Mouse (Mus musculus): ENCODE data around the gene Hic1.
"Not testable (repeated sequence)": the region's sequence is repeated elsewhere in the genome, so short reads cannot be mapped to it uniquely, and the experiment has no call there.

The Hic1 gene

DNA sequence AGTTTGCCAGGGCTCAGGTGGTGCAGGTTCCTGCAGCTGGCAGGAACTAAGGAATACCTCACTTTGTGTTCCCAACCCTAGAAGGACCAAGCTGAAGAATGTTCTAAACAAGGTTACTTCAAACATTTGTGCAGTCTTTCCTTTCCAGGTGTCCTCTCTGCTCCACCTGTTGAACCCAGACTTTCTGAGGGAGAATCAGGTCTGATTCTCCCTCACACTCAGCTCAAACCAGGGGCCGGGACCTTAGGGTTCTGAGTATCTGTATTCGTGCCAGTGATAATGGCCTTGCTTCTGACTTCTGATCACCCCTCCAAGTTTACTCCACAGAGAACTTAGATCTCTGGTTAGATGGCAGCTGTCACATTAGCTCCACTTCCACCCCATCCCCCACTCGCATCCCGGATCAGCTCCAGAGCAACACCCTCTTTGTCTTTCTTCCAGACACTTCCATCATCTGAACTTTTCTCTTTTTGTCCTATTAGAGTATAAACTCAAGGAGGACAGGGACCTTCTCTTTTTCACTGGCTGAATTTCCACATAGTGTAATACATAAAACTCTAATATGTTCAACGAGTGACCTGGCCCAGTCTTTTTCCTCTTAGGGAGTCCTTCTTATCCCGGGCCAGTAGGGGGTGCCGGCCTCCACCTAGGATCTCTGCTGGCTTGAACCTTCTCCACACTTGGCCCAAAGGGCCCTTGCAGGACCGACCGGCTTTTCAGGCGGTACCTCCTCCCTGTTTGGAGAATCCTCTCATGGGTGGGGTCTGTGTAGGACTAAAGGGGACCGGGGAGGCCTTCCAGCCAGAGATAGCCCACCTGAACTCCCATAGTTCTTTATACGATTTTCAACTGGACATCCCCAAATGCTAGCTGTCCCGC, 23.3 kb upstream of the Hic1 start:
- DNase-seq (ENCODE audit: extremely low spot score): peak; percentile 76

DNA sequence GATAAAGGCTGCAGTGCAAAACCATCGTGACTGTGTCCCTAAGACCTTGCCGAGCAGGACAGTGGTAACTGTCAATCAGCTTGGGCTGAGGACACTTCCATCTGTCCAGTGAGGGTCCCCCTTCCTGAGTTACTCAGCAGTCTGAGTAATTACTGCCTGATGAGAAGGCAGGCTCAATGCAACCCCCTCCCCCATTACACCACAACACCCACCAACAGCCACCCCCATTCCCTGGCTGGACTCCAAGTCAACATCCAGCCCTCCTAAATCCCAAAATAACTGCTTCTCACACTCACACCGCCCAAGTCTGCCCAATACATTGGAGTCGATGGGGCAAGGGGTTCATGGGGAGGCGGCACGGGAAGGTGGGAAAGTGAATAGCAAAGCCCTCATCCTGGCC, 22.5 kb upstream of the Hic1 start:
- no peak for DNase-seq (ENCODE audit: extremely low spot score)

DNA sequence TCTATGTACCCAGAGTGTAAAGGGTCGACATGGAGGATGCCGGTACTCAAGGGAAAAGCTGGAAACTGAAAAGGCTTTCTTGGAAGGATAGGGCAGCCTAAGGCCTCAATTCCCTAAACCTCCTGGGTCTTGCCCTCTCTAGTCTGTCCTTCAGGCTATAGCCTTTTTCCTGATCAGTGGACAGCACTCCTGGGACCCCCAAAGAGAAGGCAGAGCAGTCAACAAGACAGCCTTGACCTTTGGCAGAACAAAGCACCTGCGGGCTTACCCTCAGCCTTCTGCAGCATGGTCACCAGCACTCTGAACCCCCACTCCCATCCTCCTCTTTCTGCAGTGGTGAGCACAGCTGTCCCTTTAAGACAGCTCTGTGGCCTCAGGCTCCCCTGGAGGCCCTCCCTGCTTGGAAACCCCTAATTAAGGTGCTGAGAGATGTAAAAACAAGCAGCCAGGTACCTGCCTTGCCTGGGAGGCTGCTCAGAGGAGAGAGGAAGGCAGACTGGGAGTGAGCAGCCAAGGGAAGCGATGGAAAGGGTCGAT, 21.7 kb upstream of the Hic1 start, which contains the start of gene Dph1:
TSS of gene Dph1 (minus strand) at position 337 of the 537 bp plus-strand sequence.
- DNase-seq (ENCODE audit: extremely low spot score): no peak

DNA sequence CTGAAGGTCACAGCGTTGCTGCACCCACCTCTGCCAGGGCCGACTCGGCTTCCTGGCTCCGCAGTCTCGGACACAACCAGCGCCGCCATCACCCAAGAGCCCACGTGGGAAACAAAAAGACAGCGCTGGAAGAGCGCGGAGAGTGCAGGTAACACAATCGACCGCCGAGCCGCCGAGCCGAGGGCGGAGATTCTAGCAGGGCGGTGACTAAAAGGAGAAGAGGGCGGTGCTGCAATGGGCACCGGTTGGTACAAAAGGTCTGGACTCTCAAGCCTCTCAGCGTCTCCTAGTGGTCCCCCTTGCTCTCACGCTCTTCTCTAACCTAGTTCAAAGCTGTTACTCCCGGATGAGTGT, 21.0 kb upstream of the Hic1 start:
- peak; percentile 83 for DNase-seq (ENCODE audit: extremely low spot score)

DNA sequence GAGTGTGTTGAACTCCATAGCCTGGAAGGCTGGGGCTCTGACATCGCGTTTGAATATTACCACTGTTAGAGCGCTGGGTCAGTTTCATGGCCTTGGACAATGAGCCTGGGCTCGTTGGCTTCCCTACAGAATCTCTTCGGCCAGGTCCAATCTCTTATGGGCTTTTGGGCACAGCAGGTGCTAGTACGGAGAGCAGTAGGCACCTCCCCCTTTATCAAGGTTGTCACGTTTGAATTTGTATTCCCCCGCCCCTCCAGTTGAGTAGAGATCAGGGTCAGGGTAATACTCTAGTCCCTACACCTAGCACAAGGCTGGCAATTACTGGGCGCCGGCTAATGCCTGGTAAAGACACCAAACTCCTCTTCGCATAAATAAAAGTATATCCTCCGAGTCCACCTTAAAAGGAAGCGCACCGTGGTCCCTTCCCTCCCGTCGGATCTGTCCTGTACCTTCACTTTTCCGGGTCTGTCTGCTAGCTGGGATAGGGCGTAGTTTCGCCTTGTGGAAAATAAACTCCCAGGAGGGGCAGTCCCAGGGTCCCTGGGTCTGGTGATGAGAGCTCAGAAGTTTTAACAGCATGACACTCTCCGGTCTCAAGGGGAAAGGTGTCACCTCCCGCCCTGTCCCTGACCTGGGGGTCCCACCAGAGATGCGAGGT, 20.5 kb upstream of the Hic1 start:
- DNase-seq (ENCODE audit: extremely low spot score): no peak

DNA sequence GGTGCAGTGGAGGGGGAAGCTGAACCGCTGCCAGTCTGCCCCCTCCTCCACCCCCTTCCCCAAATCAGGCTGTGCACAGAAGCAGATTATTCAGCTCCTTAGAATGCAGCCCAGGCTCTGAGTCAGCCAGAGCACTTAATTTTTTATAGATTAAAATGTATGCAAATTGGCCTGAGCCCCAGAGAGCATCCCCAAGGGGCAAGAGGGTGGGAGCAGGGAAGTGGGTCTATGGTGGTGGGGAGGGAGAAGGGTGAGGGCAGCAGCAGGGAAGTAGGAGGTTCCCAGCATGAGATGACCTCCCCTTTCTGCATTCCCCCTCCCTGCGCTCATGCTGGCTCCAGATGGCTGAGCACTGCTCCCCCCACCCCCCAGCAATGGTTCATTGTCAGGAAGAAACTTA, 15.7 kb upstream of the Hic1 start:
- no peak for DNase-seq (ENCODE audit: extremely low spot score)

DNA sequence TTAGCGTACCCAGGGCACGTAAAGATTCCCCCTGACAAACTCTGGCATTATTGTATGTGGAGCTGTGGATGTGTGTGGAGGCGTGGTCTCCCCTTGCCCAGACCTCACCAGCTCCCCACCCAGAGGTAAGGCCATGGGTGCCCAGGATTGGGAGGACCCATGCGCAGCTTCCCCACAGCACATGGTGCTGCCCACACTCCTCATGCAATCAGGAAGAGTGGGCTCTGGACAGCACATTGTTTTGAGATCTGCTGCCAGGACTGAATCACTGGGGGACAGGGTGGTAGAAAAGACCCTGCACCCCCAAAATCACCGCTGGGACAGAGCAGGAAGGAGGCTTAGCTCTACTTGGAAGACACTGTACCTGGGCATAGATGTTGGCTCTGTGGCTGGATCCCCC, 15.3 kb upstream of the Hic1 start:
- DNase-seq (ENCODE audit: extremely low spot score): no peak

DNA sequence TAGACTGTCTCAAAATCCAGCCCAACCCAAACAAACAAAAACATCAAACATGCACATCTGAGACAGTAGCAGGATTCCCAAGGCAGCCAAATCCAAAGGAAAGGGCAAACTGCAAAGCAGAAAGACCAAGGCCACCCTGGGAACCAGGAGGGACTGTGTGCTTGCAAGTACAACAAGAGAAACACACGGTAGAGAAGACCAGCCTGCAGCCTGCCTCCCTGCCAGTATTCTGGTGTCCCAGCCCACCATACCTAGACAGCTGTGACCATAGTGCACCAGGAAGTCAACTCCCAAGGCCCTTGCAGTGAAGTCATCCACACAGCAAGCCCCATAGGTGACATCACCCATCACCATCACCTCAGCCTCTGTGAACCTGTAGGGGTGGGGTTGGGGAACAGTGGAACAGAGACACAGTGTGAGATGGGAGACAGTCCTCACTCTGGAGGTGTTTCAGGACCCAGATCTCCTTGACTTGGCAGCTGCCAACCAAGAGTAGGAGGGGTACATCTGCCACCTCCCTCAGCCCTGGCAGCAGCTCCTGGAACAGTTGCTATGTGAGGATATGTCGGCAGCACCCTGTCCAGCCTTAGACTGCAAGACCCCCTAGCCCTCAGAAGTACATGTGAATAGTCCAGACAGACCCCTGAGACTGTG, 14.7 kb upstream of the Hic1 start:
- DNase-seq (ENCODE audit: extremely low spot score): no peak

DNA sequence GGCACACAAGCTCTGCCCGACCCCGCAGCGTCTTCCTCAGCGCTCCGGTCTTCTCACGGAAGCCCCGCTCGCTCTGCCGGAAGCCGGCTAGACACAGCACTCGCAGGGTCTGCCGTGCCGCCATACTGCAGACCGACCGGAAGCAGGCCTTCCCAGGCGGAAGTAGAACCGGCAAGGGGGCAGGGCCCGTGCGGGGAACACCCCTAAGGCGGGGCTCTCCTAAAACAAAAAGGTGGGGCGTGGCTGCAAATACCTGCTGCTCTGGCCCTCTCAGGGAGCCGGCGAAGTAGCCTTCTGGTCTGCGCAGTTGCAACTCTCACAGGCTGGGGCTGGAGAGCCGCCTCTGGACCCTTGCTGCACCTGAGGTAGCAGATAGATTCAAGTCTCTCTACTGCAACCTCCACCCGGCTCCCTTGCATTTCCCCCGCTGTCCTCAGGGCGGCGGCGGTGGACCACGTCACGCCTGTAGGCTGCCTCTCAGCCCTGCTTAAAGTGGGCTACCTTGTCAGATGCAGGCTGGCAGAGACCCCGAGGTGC, 9.4 kb upstream of the Hic1 start, which contains the start of gene Ovca2:
TSS of gene Ovca2 (minus strand) at position 164 of the 537 bp plus-strand sequence.
- peak; percentile 94 for DNase-seq (ENCODE audit: extremely low spot score)

DNA sequence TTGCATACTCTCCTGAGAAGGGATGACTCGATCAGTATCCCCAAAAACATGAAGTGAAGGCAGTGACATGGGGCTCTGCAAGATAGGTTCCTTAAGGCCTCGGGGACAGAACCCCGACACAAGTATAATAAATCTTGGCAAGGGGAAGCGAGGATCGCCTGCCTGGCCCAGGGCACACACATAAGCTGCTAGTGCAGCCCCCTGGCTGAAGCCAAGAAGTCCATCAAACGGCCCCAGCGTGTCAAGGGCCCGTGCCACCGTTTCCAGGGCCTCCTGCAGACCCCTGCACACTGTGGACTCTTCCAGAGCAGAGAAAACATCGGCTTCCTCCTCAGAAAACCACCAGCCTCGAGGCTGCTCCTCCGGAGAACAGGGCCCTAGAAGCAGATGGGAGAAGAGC, 8.7 kb upstream of the Hic1 start:
- no peak for DNase-seq (ENCODE audit: extremely low spot score)

DNA sequence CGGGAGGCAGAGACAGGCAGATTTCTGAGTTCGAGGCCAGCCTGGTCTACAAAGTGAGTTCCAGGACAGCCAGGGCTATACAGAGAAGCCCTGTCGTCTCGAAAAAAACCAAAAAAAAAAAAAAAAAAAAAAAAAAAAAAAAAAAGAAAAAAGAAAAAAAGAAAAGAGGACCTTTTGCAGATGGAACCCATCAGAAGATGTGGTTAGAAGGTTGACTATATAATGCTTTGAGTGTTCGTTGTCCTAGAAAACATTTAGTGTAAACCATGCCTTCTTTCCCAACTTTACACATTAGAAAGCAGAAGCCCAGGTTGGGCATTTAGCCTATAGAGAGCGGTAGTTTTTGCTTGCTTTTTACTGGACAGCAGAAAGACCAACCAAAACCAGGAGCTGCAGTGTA, 5.3 kb upstream of the Hic1 start:
- DNase-seq (ENCODE audit: extremely low spot score): not testable (repeated sequence)

DNA sequence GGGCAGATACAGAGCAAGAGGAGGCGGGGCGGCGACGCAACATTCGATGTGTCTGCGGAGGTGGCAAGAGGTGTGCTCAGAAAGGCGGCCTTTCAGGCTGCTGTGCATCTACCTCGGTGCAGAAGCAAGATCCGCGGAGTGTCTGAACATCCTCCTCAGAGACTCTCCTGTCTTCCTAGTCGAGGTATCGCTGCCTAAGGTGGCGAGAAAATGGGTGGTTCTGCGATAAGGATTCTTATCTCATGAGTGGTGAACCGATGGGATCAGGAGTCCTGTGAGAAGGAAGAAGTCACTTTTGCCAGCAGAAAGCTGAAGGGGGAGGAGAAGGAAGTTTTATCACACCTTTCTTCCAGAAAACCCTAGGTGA, 4.5 kb upstream of the Hic1 start:
- no peak for DNase-seq (ENCODE audit: extremely low spot score)

DNA sequence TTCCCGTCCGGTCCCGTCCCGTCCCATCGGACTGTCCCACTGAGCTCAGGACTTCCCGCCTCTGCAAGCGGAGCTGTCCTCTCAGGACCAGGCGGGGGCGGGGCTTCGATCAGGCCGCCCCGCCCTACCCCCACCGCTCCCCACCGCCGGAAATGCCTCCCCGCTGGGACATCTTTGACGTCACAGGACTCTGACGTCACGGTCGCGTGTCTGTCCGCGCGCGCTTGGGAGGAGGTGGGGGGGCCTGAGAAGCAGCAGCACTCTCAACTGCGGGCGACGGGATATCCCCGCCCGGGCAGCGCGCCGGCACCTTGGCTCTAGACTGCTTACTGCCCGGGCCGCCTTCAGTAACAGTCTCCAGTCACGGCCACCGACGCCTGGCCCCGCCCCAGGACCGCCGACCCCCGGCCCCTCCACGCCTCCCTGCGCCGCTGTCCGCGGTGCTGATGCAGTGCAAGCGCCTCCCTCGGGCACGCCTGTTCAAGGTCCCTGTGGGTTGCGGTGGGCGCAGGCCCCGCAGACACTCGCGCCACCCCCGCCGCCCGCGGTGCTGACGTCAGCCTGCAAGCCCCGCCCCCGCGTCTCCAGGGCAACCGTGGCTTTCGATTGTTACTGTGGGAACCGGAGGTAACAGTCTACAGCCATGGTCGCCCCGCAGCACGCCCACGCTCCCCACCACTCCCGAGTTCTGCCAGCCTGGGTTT, 3.9 kb upstream of the Hic1 start:
- peak; percentile 93 for DNase-seq (ENCODE audit: extremely low spot score)

DNA sequence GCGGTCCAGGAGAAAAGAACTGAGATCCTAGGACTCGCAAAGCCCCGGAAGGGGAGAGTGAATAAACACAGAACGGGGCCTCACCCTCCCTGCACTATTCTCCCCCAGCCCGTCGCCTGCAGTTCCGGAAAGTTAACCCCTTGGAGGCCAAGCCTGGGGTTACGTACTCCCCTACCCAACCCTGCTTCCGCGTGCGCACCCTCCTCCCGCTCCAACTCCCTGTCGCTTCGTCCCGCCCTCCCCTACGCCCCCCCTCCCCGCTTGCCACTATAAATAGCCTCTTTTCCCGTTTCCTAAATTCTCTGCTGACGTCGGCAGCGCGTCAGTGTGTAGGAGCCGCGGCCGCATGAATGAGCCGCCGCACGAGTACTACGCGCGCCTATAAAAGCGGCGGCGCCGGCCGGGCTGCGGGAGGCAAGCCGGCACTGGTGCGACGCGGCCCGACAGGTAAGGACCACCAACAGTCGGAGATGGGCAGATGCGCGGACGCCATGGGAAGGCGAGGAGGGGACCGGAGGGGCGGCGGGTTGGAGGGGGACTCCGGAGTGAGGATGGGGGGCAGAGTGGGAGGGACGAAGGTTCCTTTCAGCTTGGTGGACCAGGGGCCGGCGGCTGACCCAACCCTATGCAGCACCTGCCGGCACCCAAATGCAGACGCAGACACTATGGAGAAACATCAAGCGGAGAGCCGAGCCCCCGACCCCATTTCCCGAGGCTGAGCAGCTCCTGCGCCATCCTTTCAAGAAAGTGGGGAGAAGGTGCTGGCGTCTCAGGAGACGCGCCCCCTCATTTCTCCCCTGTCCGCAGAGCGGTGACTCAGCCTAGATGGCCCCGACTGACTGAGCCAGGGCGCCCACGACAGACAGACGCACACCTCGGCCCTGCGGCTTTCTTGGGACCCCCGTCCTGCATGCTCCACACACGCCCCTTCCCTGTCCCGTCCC, 3.1 kb upstream of the Hic1 start:
- no peak for DNase-seq (ENCODE audit: extremely low spot score)

DNA sequence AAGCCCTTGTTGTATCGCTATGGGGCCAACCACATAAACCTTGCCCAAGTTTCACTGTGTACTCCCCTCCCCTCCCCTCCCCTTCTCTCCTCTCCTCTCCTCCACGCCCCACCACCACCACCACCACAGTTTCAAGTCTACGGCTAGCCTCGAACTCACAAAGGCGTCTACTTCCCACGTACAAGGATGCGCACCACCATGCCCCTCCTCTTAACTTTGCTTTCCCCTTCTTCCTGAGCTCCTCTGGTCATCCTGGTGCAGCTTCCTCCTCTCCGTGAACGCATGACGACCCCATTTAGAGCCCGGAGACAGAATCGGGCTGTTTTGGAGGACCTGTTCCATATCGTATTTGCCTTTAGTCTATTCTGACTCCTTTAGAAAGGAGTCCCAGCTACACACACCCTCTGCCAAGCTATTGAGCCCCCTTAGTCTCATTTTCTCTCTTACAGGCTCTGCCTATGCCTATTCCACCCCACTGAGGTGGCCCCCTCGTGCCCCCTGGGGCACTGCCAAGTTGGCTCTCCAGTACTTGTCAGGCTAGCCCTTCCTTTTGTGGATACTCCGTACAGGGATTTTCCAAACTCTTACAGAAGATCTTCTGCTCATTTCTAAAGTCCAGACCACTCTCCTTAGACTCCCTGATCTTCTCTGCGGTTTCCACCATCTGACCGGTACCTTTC, 2.0 kb upstream of the Hic1 start:
- DNase-seq (ENCODE audit: extremely low spot score): no peak

DNA sequence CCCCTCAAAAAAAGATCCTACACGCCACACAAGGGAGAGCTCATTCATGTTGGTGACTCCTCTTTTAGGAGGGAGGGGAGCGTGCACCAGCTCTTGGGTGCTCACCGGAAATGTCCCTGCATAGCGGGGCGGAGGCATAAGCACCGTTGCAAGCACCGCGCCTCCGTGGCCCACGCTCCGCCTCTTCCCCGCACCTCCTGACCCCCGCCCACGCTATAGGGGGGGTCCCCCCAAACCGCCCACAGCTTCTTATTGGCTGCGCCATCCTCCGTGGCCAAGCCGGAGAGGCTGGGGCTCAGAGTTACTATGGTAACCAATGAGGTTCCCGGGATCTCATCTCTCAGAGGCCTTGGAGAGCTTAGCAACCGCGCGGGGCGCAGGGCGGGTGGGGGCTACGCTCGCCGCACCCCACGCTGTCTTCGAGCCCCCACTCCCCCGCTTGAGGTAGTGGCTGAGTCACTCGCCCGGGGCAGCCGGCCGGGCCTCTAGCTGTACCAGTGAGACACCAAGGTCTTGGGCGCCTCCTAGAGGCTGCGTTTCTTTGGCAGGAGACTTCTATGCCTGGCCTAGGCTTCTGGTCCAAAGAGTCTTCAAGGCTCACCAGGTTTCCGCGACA, 925 bp upstream of the Hic1 start:
- peak; percentile 85 for DNase-seq (ENCODE audit: extremely low spot score)

DNA sequence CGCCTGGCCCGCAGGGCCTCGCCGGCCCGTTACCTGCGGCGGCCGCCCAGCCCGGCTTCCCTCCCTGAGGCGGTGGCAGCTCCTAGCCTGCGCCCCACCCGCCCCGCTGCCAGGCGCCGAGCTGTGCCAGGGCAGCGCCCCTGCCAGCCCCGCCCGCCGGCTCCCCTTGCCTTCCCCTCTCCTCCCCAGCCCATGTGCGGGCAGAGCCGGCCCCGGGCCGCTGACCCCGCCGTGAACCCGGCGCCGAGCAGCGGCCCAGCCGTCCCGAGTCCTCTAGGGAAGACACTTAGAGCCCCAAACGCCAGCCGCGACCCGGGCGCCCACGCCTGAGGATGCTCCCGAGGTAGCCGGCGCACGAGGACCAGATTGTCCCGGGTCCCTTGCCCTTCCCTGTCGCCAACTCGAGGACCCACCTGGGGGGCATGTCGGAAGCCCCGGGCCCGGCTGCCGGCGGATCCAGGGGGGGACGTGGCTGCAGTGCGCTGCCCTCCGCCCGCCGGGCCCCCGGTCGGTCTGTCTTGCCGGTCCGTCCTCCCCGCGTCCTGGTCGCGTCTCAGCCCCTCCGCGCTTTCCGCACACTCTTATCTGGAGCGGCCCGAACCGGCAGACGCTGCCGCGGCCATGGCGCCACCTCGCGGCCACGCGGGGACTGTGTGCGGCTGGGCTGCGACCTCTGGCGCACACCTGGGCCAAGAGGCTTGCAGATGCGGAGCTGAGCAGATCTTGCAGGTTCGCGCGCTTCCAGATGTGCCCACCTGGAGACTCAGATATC, 543 bp downstream of the Hic1 start:
- DNase-seq (ENCODE audit: extremely low spot score): peak; percentile 85
